Mouse (Mus musculus) heart, embryonic 14.5 days (tissue): ENCODE data around the gene Peg10. TPM values are rescaled to one million over a fixed set of nuclear protein-coding genes. Genes with fewer than 3 reads are reported as not detected.
A peak's percentile ranks its signal among the peaks of the same experiment; 100 is the strongest.

Experiments
- ATAC-seq: fragments of 200-750 bp; cut with Nextera tagmentation; 2 replicates; pipeline ENCODE4 v1.8.0; 2017; ENCODE audit warnings: low read depth, moderate TSS enrichment; ENCODE audit not compliant: insufficient number of reproducible peaks, insufficient read depth, low FRiP score
- H3K27ac ChIP-seq, 2 experiments: fragments of 200-500 bp in 1 of 2; fragments of 300-500 bp in 1 of 2; sonication (generic) in 1 of 2; replicated peaks in 1 of 2; 2 replicates each; pipeline ENCODE4 v1.5.1; 2012 to 2014; ENCODE audit warnings: low read depth in 2 of 2, low read length in 2 of 2, control low read depth in 1 of 2, mild to moderate bottlenecking in 1 of 2, mixed read lengths in 1 of 2; ENCODE audit not compliant: control insufficient read depth in 1 of 2, insufficient read depth in 1 of 2
- H3K27me3 ChIP-seq: fragments of 300-500 bp; sonication (generic); 2 replicates; pipeline ENCODE4 v1.6.1; 2014; ENCODE audit warnings: mild to moderate bottlenecking, low read length, control low read depth; ENCODE audit not compliant: control insufficient read depth, insufficient read depth
- H3K36me3 ChIP-seq: fragments of 300-500 bp; sonication (generic); 2 replicates; pipeline ENCODE4 v1.6.1; 2014; ENCODE audit warnings: mild to moderate bottlenecking, control low read depth, low read length, mixed read lengths; ENCODE audit not compliant: control insufficient read depth, insufficient read depth
- H3K4me1 ChIP-seq, 2 experiments: fragments of 200-500 bp in 1 of 2; fragments of 300-500 bp in 1 of 2; sonication (generic) in 1 of 2; 2 replicates each; pipeline ENCODE4 v1.6.1; 2012 to 2014; ENCODE audit warnings: low read length in 2 of 2, control low read depth in 1 of 2, mixed read lengths in 1 of 2; ENCODE audit not compliant: control insufficient read depth in 2 of 2, insufficient read depth in 2 of 2
- H3K4me2 ChIP-seq: fragments of 300-500 bp; sonication (generic); 2 replicates; pipeline ENCODE4 v1.6.1; 2014; ENCODE audit warnings: mild to moderate bottlenecking, low read length
- H3K4me3 ChIP-seq, 2 experiments: fragments of 200-500 bp in 1 of 2; fragments of 300-500 bp in 1 of 2; sonication (generic) in 1 of 2; 2 replicates each; pipeline ENCODE4 v1.5.1; 2012 to 2014; ENCODE audit warnings: low read length in 2 of 2, mild to moderate bottlenecking in 2 of 2, control low read depth in 1 of 2, low read depth in 1 of 2, moderate library complexity in 1 of 2; ENCODE audit not compliant: control insufficient read depth in 1 of 2, insufficient read depth in 1 of 2
- H3K9ac ChIP-seq: fragments of 300-500 bp; sonication (generic); 2 replicates; pipeline ENCODE4 v1.6.1; 2014; ENCODE audit warnings: mild to moderate bottlenecking, low read length
- H3K9me3 ChIP-seq: fragments of 300-500 bp; sonication (generic); 2 replicates; pipeline ENCODE4 v1.6.1; 2016; ENCODE audit warnings: low read length, control low read depth; ENCODE audit not compliant: control insufficient read depth
- WGBS: fragments of 180-500 bp; shearing (Covaris S2); extraction: QIAGEN DNeasy Blood & Tissue Kit; methylation state at CpG from one replicate; pipeline ENCODE4 v1.1.7; 2014; 5-methylcytosine and 5-hydroxymethylcytosine counted together
- polyA plus RNA-seq: library from polyadenylated mRNA; unstranded; fragments of >200 nt; fragmentation: Nextera tagmentation; extraction: Ambion mirVana; gene quantifications from 2 replicates; pipeline ENCODE4 v1.2.1, GENCODE M21; 2014

The Peg10 gene
- polyA plus RNA-seq, 1 experiment from 2014 or later = 2.9 TPM

DNA sequence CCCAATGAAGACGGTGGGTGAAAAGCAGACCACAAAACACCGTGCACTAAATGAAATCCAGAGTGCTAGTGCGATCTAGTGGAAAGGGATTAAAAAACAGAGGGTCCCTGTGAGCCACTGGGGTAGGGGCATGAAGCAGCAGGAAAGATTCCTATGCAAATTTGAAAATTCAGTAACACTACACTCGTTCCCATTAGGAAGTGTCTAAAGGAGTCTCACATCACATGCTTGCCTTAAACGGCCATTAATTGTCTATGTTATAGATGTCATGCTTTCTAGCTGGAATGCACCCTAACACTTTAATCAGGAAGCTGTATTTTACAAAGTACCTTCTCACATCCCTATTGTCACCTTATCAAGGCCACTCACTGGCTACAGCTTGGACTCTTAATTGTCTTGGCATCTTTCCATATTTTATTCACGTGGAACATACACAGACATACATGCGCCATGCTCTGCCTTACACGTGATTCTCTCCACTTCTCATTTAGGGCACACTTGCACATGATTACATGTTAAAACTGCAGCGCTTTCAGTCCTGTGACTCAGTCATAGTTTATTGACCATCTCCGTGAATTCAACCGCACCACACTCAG, 9.0 kb upstream of the Peg10 start:
- Histone ChIP-seq H3K4me1 (peaks cover 16 to 32% of the 10 kb centered on the region in 2 experiments), H3K36me3 (no peaks in the 10 kb centered on the region), H3K4me2 (peak overlapping the region; percentile 31), H3K9me3 (no peaks in the 10 kb centered on the region), H3K9ac (no peak overlapping the region), H3K4me3 (no peak overlapping the region), H3K27ac (no peak overlapping the region), H3K27me3 (no peaks in the 10 kb centered on the region)
- 36% methylated on average over 11 of the region's 11 CpGs for WGBS
- ATAC-seq = no peak

DNA sequence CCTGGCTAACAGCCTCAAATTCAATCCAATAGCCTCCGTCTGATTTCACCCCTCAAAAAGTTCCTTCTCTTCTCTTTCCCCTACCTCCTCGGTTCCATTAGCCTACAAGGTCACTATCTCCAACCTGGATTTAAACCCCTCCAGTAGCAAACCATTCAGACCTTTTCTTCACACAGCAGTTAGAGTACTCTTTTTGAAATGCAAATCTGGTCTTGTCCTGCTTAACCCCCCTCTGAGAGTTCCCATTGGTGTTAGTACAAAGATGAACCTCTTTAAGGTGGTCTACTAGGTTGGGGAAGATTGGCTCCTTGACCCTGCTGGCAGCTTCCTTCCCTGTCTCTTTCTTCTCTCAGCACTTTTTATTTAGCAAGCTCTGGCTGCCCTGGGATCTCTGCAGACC, 8.4 kb upstream of the Peg10 start:
- H3K36me3 ChIP-seq = no peaks in the 10 kb centered on the region
- H3K9ac ChIP-seq = no peak overlapping the region
- H3K4me1 ChIP-seq = peaks cover 13 to 28% of the 10 kb centered on the region in 2 experiments
- H3K9me3 ChIP-seq = no peaks in the 10 kb centered on the region
- WGBS = 55% methylated on average over 2 of the region's 2 CpGs
- no peaks in the 10 kb centered on the region for H3K27me3 ChIP-seq
- H3K4me2 ChIP-seq = no peak overlapping the region
- no peak overlapping the region for H3K4me3 ChIP-seq
- H3K27ac ChIP-seq = no peak overlapping the region
- ATAC-seq = no peak

DNA sequence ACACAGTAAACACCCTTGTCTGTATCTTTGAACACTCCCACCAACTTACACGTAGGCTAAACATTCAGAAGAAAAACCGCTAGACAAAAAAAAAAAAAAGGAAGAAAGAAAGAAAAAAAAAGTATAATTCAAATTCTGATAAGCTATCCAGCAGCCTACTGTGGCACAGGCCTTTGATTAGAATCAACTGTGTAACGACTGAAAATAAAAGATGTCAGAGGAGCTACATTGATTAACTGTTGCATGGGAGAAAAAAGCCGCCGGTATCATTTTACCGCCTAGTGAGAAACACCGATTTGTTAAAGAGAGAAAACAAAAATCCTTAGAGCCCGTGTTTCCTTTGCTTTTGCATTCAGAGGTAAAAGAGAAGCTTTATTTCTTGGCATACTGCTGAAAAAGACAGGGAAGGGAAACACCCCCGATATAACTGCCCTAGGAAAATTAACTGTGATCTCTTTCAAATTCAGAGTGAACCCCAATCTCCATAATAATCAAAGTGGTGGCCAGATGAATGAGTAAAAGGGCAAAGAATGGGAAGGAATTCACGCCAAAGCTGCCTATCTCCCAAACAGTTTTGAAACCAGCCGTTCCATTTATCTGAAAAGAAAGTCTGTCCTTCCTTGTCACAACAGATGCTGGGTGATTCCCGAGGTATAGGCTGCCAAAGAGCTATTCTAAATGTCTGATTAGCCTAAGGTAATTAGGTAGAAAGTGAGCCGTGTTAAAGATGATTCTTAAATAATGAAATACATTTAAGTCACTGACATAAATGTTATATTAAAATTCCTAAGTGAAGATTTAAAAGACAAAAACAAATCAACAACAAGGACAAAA, 7.4 kb upstream of the Peg10 start:
- H3K4me2 ChIP-seq = no peak overlapping the region
- H3K9ac ChIP-seq = no peak overlapping the region
- no peaks in the 10 kb centered on the region for H3K36me3 ChIP-seq
- H3K27ac ChIP-seq = no peak overlapping the region
- WGBS = 39% methylated on average over 13 of the region's 13 CpGs
- H3K9me3 ChIP-seq = no peaks in the 10 kb centered on the region
- H3K4me3 ChIP-seq = no peak overlapping the region
- ATAC-seq = no peak
- H3K27me3 ChIP-seq = no peaks in the 10 kb centered on the region
- H3K4me1 ChIP-seq = peaks cover 13 to 28% of the 10 kb centered on the region in 2 experiments

DNA sequence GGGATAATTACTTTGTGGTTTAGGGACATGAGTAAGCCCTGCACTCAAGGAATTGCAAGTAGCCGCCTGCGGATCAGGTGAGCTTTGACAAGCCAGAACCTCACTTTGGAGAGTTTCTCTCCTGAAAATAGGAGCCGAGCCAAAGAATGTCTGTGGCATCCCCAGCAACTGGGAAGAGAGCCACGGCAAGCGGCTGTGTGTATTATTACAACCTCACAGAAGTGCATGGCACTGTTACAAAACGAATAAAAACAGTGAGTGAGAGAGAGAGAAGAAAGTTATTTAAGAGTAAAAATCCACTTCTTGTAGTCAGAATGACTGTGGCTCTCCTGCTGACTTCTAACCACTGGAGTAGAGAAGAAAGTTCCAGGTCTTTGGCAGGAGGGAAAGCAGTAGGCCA, 6.6 kb upstream of the Peg10 start:
- H3K4me3 ChIP-seq = no peak overlapping the region
- 0 out of 2 replicates have a peak overlapping the region, but pooled peaks have one; percentile 17 for H3K4me2 ChIP-seq
- H3K9ac ChIP-seq = no peak overlapping the region
- peaks cover 13 to 28% of the 10 kb centered on the region in 2 experiments for H3K4me1 ChIP-seq
- H3K27me3 ChIP-seq = no peaks in the 10 kb centered on the region
- 4% methylated on average over 6 of the region's 6 CpGs for WGBS
- H3K36me3 ChIP-seq = no peaks in the 10 kb centered on the region
- peak overlapping the region in 1 of 2 experiments; percentile 42; a peak in 1 of 4 replicates for H3K27ac ChIP-seq
- no peaks in the 10 kb centered on the region for H3K9me3 ChIP-seq
- ATAC-seq = no peak

DNA sequence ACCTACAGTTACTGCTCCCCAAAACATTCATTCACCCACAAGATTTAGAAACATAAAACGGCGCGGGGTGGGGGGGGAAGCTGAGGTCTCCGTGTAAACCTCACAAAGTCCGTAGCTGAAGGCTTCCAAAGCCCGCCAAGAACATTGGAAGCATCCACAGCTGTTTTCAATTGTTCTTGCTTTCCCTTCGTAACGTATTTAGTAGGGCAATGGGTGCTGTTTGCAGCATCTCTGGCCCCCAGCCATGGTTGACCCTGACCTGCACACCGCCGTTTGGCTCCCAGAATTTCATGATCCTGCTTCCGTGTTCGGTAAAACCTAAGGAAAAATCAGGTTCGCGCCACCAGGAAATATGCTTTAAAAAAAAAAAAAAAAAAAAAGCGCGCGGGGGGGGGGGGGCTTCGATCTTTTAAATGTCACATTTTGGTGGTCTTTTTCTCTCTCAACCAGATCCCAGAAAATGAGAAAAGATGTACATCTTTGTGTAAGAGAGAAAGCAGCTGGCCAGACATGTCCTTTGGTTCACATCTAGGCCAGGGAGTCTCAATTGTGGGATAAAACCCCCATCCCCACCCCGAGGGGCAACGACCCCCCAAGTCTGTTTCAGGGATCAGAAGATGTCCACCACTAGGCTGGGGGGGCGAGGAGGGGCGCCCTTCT, 940 bp upstream of the Peg10 start:
- WGBS = 52% methylated on average over 22 of the region's 22 CpGs
- Histone ChIP-seq H3K9ac (peak overlapping the region; percentile 82), H3K4me2 (peak overlapping the region; percentile 64), H3K27me3 (no peaks in the 10 kb centered on the region), H3K9me3 (peaks cover 19% of the 10 kb centered on the region), H3K36me3 (no peaks in the 10 kb centered on the region), H3K4me1 (peaks cover 0 to under 1% of the 10 kb centered on the region in 2 experiments; a peak in 1 of 4 replicates), H3K27ac (peak overlapping the region; percentile 61 to 68; a peak in 3 of 4 replicates), H3K4me3 (peak overlapping the region; percentile 53 to 81)
- no peak for ATAC-seq

DNA sequence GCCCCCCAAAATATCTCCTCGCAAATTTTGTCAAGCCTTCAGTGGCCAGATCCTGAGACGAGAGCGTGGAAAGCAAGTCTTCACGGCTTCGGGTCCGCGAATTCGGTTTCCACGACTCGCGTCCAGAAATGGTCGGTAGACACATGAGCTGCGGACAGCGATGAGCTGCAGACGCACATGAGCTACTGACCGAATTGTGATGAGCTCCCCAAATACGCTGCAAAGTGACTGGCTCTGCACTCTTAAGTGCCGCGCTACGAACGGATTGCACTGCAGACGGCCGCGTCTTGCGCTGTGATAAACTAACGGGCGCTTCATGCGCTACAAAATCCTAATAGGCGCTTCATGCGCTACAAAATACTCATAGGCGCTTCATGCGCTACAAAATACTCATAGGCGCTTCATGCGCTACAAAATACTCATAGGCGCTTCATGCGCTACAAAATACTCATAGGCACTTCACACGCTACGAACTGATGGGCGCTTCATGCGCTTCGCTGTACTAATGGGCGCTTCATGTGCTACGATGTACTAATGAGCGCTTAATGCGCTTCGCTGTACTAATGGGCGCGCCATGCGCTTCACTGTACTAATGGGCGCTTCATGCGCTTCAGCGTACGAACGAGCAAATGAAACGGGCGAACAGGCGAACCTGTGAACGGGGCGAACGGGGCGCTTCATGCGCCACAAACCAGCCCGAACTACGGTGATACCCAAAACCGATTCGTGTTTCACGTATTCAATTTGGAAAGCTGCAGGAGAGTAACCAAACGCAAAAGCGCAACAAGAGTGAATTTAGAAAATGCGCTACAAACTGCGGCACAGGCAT, 785 bp downstream of the Peg10 start:
- Histone ChIP-seq H3K9me3 (peaks cover 19% of the 10 kb centered on the region), H3K9ac (peak overlapping the region; percentile 56), H3K27me3 (no peaks in the 10 kb centered on the region), H3K27ac (no peak overlapping the region; a peak in 1 of 4 replicates), H3K4me2 (peak overlapping the region; percentile 64), H3K36me3 (no peaks in the 10 kb centered on the region), H3K4me1 (no peaks in the 10 kb centered on the region), H3K4me3 (peak overlapping the region; percentile 38 to 53)
- no peak for ATAC-seq
- WGBS = 55% methylated on average over 71 of the region's 71 CpGs

DNA sequence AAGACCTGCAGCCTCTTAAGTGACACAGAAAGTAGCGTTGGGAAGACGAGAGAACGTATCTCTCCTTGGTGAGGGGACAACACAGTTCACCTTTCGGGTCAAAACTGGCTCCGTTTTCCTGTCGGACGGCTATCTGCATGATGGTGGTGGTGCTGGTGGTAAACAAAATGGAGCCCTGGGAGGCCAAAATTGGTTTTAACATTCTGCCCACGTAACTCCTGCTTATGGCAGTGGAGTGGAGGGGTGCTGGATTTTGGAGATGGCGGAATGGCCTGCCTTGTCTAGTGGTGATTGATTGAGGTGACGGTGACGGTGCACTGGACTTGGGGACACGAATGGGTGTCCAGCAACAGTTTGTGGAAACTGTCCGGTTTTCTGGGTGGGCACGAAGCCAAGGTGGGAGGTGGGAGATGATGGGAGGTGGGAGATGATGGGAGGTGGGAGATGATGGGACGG, 1.4 kb downstream of the Peg10 start:
- no peaks in the 10 kb centered on the region for H3K27me3 ChIP-seq
- WGBS = 52% methylated on average over 15 of the region's 15 CpGs
- 0 out of 2 replicates have a peak overlapping the region, but pooled peaks have one; percentile 17 for H3K9ac ChIP-seq
- no peak overlapping the region for H3K27ac ChIP-seq
- peaks cover 19% of the 10 kb centered on the region for H3K9me3 ChIP-seq
- ATAC-seq = no peak
- no peaks in the 10 kb centered on the region for H3K36me3 ChIP-seq
- peak overlapping the region; percentile 38 to 53 for H3K4me3 ChIP-seq
- H3K4me1 ChIP-seq = no peaks in the 10 kb centered on the region
- peak overlapping the region; percentile 64 for H3K4me2 ChIP-seq
